Comparison of ENCODE assay signal across 12 mouse cellular contexts in the genomic region with DNA sequence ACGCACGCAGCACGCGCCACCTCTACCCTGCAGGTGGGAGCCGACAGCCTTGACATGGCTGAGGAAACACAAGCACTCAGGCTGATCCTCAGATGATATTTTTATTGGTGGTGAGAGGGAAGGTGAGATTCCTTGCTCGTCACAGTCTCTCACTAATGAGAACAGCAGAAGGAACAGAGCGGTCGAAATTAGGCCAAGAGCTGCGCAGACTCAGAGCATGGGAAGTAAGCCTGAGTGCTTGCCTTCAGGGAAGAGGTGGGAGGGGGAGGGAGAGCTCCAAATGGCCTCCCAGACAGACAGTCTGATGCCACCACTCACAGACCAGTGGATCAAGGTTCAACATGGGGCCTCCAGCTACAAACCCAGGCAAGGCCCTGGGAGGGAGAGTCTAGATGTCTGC.
"Had no signal": no experiment of that assay in that cellular context is flagged by ENCODE, and none has a peak within 500 bp of the region (broad histone marks: within the 10 kb centered on the region; RNA-seq: fewer than 3 reads in every experiment).

No protein-coding gene starts in this region.

- DNase-seq: cerebellum, adult 8-10 months; cerebellum, adult 9-10 months; cerebellum, adult 9-11 months; cerebellum, postnatal 36 days; gastrocnemius, adult 2 months; gastrocnemius, postnatal 10 days; gastrocnemius, postnatal 14 days; gastrocnemius, postnatal 25 days; gastrocnemius, postnatal 36 days; heart, adult 11 months; heart, adult 18-20 months; heart, adult 2 months had no signal
